Mouse (Mus musculus) small intestine, adult 2 months (tissue): Measurements from ENCODE around the gene Ulk4.

Experiments used
- CTCF ChIP-seq: fragments of 200-500 bp; IDR thresholded peaks from 2 replicates; pipeline ENCODE4 v1.5.1; 2012; ENCODE audit warnings: low read depth, mild to moderate bottlenecking, control low read depth, inconsistent platforms, low read length, moderate library complexity, mixed read lengths; ENCODE audit not compliant: insufficient replicate concordance, insufficient read length; ENCODE audit errors: extremely low read depth
- POLR2A ChIP-seq: fragments of 200-500 bp; IDR thresholded peaks from 2 replicates; pipeline ENCODE4 v1.6.1; 2012; ENCODE audit warnings: low read depth, mild to moderate bottlenecking, control low read depth, inconsistent platforms, low read length, moderate library complexity

GRCm38 (mm10) chr9:120985009-120985408 lies 292.0 kb downstream of the Ulk4 start:
- TF ChIP-seq POLR2A (no peak), CTCF (no peak)
